Mouse (Mus musculus): ENCODE data around the gene Cdh23.
"Not testable (repeated sequence)": the region's sequence is repeated elsewhere in the genome, so short reads cannot be mapped to it uniquely, and the experiment has no call there.

Gene Cdh23

GRCm38 (mm10) chr10:60696390-60696789 lies at the start of gene Cdh23:
Gene Cdh23 (minus strand): TSS chr10:60696490.
- DNase-seq (ENCODE audit: low read depth, low spot score), result no peak

- DNase-seq (ENCODE audit: low read depth, low spot score), result no peak
These were observed 48.4 kb upstream of the Cdh23 start for GRCm38 (mm10) chr10:60744543-60745290.

- no peak for DNase-seq (ENCODE audit: low read depth, low spot score)
These were observed 47.4 kb upstream of the Cdh23 start for GRCm38 (mm10) chr10:60743681-60744080.

- no peak for DNase-seq (ENCODE audit: low read depth, low spot score)
These were observed 46.7 kb upstream of the Cdh23 start for GRCm38 (mm10) chr10:60742942-60743341.

GRCm38 (mm10) chr10:60742296-60742695 lies 46.0 kb upstream of the Cdh23 start:
- not testable (repeated sequence) for DNase-seq (ENCODE audit: low read depth, low spot score)

- no peak for DNase-seq (ENCODE audit: low read depth, low spot score)
These were observed 45.1 kb upstream of the Cdh23 start for GRCm38 (mm10) chr10:60741435-60741834.

- no peak for DNase-seq (ENCODE audit: low read depth, low spot score)
These were observed 43.5 kb upstream of the Cdh23 start for GRCm38 (mm10) chr10:60739619-60740363.

GRCm38 (mm10) chr10:60737886-60738640 lies 41.8 kb upstream of the Cdh23 start:
- no peak for DNase-seq (ENCODE audit: low read depth, low spot score)

- DNase-seq (ENCODE audit: low read depth, low spot score), result no peak
These were observed 41.0 kb upstream of the Cdh23 start for GRCm38 (mm10) chr10:60737169-60737728.

GRCm38 (mm10) chr10:60735737-60736136 lies 39.4 kb upstream of the Cdh23 start:
- DNase-seq (ENCODE audit: low read depth, low spot score), result no peak

GRCm38 (mm10) chr10:60733471-60733870 lies 37.2 kb upstream of the Cdh23 start:
- no peak for DNase-seq (ENCODE audit: low read depth, low spot score)

- no peak for DNase-seq (ENCODE audit: low read depth, low spot score)
These were observed 36.1 kb upstream of the Cdh23 start for GRCm38 (mm10) chr10:60732397-60732861.

- no peak for DNase-seq (ENCODE audit: low read depth, low spot score)
These were observed 35.5 kb upstream of the Cdh23 start for GRCm38 (mm10) chr10:60731742-60732141.

- DNase-seq (ENCODE audit: low read depth, low spot score), result no peak
These were observed 31.0 kb upstream of the Cdh23 start for GRCm38 (mm10) chr10:60727301-60727700.

GRCm38 (mm10) chr10:60726896-60727295 lies 30.6 kb upstream of the Cdh23 start:
- DNase-seq (ENCODE audit: low read depth, low spot score), result no peak

GRCm38 (mm10) chr10:60724496-60724895 lies 28.2 kb upstream of the Cdh23 start:
- DNase-seq (ENCODE audit: low read depth, low spot score), result no peak

- DNase-seq (ENCODE audit: low read depth, low spot score), result no peak
These were observed 27.1 kb upstream of the Cdh23 start for GRCm38 (mm10) chr10:60723345-60723744.

- DNase-seq (ENCODE audit: low read depth, low spot score), result no peak
These were observed 25.4 kb upstream of the Cdh23 start for GRCm38 (mm10) chr10:60721640-60722039.

- no peak for DNase-seq (ENCODE audit: low read depth, low spot score)
These were observed 24.2 kb upstream of the Cdh23 start for GRCm38 (mm10) chr10:60720461-60720860.

- DNase-seq (ENCODE audit: low read depth, low spot score), result no peak
These were observed 22.2 kb upstream of the Cdh23 start for GRCm38 (mm10) chr10:60718491-60718890.

GRCm38 (mm10) chr10:60716449-60716848 lies 20.2 kb upstream of the Cdh23 start:
- DNase-seq (ENCODE audit: low read depth, low spot score), result no peak

GRCm38 (mm10) chr10:60712299-60712698 lies 16.0 kb upstream of the Cdh23 start:
- DNase-seq (ENCODE audit: low read depth, low spot score), result not testable (repeated sequence)
